Mouse (Mus musculus) stomach, embryonic 14.5 days (tissue): ENCODE measurements around the gene Car5a. TPM values are rescaled to one million over a fixed set of nuclear protein-coding genes. Genes with fewer than 3 reads are reported as not detected.
A peak's percentile ranks its signal among the peaks of the same experiment; 100 is the strongest.

Experiments used
- ATAC-seq: fragments of 200-750 bp; cut with Nextera tagmentation; 2 replicates; pipeline ENCODE4 v1.8.0; 2017; ENCODE audit warnings: low read depth, moderate TSS enrichment; ENCODE audit not compliant: insufficient number of reproducible peaks, insufficient read depth, low FRiP score
- H3K27ac ChIP-seq: fragments of 300-500 bp; sonication (generic); 2 replicates; pipeline ENCODE4 v1.5.1; 2014; ENCODE audit warnings: mild to moderate bottlenecking, low read length, moderate library complexity, mixed read lengths
- H3K27me3 ChIP-seq: fragments of 300-500 bp; sonication (generic); 2 replicates; pipeline ENCODE4 v1.6.1; 2014; ENCODE audit warnings: low read length, control low read depth, mixed read lengths; ENCODE audit not compliant: control insufficient read depth, insufficient read depth
- H3K36me3 ChIP-seq: fragments of 300-500 bp; sonication (generic); 2 replicates; pipeline ENCODE4 v1.6.1; 2014; ENCODE audit warnings: mild to moderate bottlenecking, control low read depth, low read length, moderate library complexity, mixed read lengths; ENCODE audit not compliant: control insufficient read depth, insufficient read depth
- H3K4me1 ChIP-seq: fragments of 300-500 bp; sonication (generic); 2 replicates; pipeline ENCODE4 v1.6.1; 2014; ENCODE audit warnings: low read length, control low read depth, mixed read lengths; ENCODE audit not compliant: control insufficient read depth, insufficient read depth
- H3K4me2 ChIP-seq: fragments of 300-500 bp; sonication (generic); replicated peaks from 2 replicates; pipeline ENCODE4 v1.6.1; 2014; ENCODE audit warnings: low read depth, low read length, control low read depth
- H3K4me3 ChIP-seq: fragments of 300-500 bp; sonication (generic); 2 replicates; pipeline ENCODE4 v1.5.1; 2014; ENCODE audit warnings: low read depth, low read length, control low read depth
- H3K9ac ChIP-seq: fragments of 300-500 bp; sonication (generic); replicated peaks from 2 replicates; pipeline ENCODE4 v1.6.1; 2014; ENCODE audit warnings: low read depth, mild to moderate bottlenecking, control low read depth, low read length, moderate library complexity, mixed read lengths
- H3K9me3 ChIP-seq: fragments of 300-500 bp; sonication (generic); 2 replicates; pipeline ENCODE4 v1.6.1; 2016; ENCODE audit warnings: low read depth, low read length, control low read depth; ENCODE audit not compliant: control insufficient read depth
- WGBS: fragments of 180-500 bp; shearing (Covaris S2); extraction: QIAGEN DNeasy Blood & Tissue Kit; methylation state at CpG from one replicate; pipeline ENCODE4 v1.1.7; 2014; 5-methylcytosine and 5-hydroxymethylcytosine counted together
- microRNA-seq: library from miRNA; unstranded; fragments of <30 nt; microRNA quantifications from one replicate; pipeline ENCODE4, GENCODE M21; 2016
- polyA plus RNA-seq: library from polyadenylated mRNA; unstranded; fragments of >200 nt; fragmentation: Nextera tagmentation; extraction: Ambion mirVana; gene quantifications from 2 replicates; pipeline ENCODE4 v1.2.1, GENCODE M21; 2014

Gene Car5a
- polyA plus RNA-seq, 1 experiment from 2014 or later = not detected

DNA sequence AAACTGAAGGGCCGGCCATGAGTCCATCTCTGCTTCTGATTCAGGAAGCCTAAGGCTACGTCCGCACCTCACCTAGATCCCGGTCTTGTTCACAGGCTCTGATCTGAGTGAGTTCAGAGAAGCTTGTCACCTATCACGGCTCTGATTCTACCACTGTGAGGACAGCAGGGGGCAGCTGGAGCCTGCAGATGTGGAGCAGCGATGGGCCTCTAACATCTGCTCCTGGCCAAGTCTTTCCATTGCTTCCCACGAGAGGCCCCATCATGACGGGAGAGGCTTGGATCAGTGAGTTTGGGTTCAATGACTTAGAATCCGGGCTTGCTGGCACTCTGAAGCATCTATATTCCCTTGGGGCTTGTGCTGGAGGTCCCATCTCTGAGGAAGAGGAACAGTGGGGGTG lies 70.7 kb downstream of the Car5a start:
- no peaks in the 10 kb centered on the region for H3K27me3 ChIP-seq
- peaks cover 17% of the 10 kb centered on the region; the same call in 1 of the 2 replicates for H3K4me1 ChIP-seq
- WGBS = 48% methylated on average over 9 of the region's 9 CpGs
- no peaks in the 10 kb centered on the region for H3K9me3 ChIP-seq
- no peak overlapping the region for H3K4me3 ChIP-seq
- H3K4me2 ChIP-seq = no peak overlapping the region
- H3K27ac ChIP-seq = peak overlapping the region; percentile 4; the same call in 1 of the 2 replicates
- peak; percentile 50; the same call in 1 of the 2 replicates for ATAC-seq
- H3K36me3 ChIP-seq = no peaks in the 10 kb centered on the region
- H3K9ac ChIP-seq = no peak overlapping the region

DNA sequence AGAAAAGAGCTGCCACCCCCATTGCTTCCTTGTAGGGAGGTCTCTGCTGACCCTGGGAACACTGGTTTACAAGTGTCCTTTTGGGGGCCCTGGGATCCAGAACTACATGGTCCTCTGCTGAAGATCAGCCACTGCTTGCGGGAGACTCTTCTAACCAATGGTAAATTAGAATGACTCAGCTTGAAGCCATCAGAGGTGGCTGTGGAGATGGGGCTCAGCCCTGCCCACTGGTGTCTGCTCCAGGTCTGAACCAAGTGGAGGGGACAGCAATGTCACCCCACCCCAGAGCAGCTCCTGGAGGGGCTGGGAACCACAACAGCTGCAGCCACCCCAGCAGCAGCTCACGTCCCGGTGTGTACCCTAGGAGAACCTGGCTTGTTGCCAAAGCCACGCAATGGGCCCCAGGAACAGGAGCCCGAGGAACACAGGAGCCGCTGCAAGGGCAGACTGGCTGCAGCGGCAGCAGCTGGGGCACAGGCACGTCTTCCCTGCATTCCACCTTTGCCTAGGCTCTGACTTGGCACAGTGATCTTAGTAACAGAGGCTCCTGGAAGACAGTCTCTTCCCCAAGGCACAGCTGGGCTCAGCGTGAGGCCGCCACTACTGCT lies 72.8 kb downstream of the Car5a start:
- peak; percentile 56; the same call in 1 of the 2 replicates for ATAC-seq
- no peak overlapping the region for H3K27ac ChIP-seq
- no peak overlapping the region for H3K4me3 ChIP-seq
- 0 out of 2 replicates have a peak overlapping the region, but pooled peaks have one; percentile 6 for H3K4me2 ChIP-seq
- H3K27me3 ChIP-seq = no peaks in the 10 kb centered on the region
- no peaks in the 10 kb centered on the region for H3K36me3 ChIP-seq
- no peaks in the 10 kb centered on the region for H3K9me3 ChIP-seq
- WGBS = 25% methylated on average over 10 of the region's 10 CpGs
- H3K4me1 ChIP-seq = peaks cover 17% of the 10 kb centered on the region; the same call in 1 of the 2 replicates
- no peak overlapping the region for H3K9ac ChIP-seq

DNA sequence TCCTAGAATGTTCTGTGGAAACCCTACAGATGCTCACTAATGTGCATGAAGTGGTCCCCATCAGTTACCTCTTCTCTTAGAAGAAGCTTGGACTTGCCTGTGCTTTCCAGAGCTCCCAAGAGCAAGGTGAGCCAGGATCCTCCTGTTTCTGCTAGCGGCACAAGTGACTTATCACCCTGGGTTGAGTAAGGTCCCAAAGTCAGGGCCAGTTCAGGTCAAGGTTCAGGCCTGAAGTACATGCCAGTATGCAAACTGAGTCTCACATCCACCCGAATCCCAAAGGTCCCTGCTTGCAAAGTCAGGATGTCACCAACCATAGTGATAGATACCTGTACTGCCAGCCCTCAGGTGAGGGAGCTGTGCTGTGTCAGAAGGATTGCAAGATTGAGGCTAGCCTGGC lies 74.5 kb downstream of the Car5a start:
- Histone ChIP-seq H3K27me3 (no peaks in the 10 kb centered on the region), H3K9ac (no peak overlapping the region), H3K36me3 (no peaks in the 10 kb centered on the region), H3K4me3 (no peak overlapping the region), H3K9me3 (no peaks in the 10 kb centered on the region), H3K27ac (no peak overlapping the region), H3K4me2 (no peak overlapping the region), H3K4me1 (peaks cover 15% of the 10 kb centered on the region; the same call in 1 of the 2 replicates)
- ATAC-seq = no peak
- WGBS = 83% methylated on average over 2 of the region's 2 CpGs

DNA sequence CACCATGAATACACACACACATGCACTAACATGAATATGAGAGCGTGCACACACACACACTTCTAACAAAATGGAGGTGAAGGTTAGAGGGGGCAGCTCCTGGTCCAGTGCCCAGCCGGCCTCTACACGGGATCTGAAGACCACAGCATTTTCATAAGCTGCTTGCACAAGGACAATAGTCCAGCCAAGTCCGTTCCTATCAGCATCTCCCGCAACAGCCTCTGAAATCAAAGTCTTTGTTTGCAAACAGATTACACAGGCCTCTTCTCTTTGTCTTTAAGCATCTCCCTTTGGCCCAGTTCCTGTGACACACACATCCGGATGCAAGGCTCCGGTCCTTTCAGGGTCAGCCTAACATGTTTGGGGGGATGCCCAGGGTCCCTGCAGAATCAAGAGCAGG lies 75.8 kb downstream of the Car5a start:
- ATAC-seq = no peak
- H3K27ac ChIP-seq = no peak overlapping the region
- peaks cover 8% of the 10 kb centered on the region; the same call in 1 of the 2 replicates for H3K4me1 ChIP-seq
- H3K4me3 ChIP-seq = no peak overlapping the region
- H3K4me2 ChIP-seq = no peak overlapping the region
- H3K27me3 ChIP-seq = no peaks in the 10 kb centered on the region
- H3K9me3 ChIP-seq = no peaks in the 10 kb centered on the region
- 84% methylated on average over 7 of the region's 7 CpGs for WGBS
- H3K9ac ChIP-seq = no peak overlapping the region
- no peaks in the 10 kb centered on the region for H3K36me3 ChIP-seq

DNA sequence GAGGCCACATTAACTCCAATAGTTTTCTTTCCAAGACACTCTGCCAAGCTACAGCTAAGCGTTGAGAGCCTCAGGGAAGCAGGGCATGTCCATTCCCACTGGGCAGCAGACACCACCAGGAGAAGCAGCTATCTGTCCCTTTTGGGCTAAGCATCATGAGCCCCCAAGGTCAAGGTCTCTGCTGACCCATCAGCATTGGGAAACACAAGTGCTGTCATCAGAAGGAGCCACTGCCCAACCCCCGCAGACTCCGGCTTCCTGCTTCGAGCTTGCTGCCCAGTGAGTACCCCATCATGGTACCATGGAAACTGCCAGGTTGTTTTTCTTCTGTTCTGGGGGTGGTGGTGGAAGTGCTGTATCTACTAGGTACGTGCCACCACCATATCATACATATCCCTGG lies 76.5 kb downstream of the Car5a start:
- no peaks in the 10 kb centered on the region for H3K9me3 ChIP-seq
- ATAC-seq = no peak
- no peak overlapping the region for H3K9ac ChIP-seq
- H3K4me1 ChIP-seq = peaks cover 8% of the 10 kb centered on the region; the same call in 1 of the 2 replicates
- H3K27me3 ChIP-seq = no peaks in the 10 kb centered on the region
- 88% methylated on average over 5 of the region's 5 CpGs for WGBS
- H3K4me3 ChIP-seq = no peak overlapping the region
- no peaks in the 10 kb centered on the region for H3K36me3 ChIP-seq
- H3K27ac ChIP-seq = no peak overlapping the region
- H3K4me2 ChIP-seq = no peak overlapping the region

Small RNA genes within 50 kb of the gene (microRNA-seq; reads per million reads assigned to microRNA genes)
- not detected for gene Mir7237

Other genes starting within 250 kb of the Car5a start
- gene Jph3, start 215.3 kb downstream of the Car5a start, polyA plus RNA-seq = 3.4 and 3.6 TPM in 2 replicates
- gene Klhdc4, start 115.3 kb downstream of the Car5a start, polyA plus RNA-seq = 35.8 and 38.5 TPM in 2 replicates
- 17.1 and 19.7 TPM in 2 replicates for gene Slc7a5, start 37.2 kb downstream of the Car5a start, polyA plus RNA-seq
- gene Banp, start 4.8 kb upstream of the Car5a start, polyA plus RNA-seq = 33.8 and 42.4 TPM in 2 replicates